Mouse (Mus musculus): ENCODE measurements at regions not wholly inside any gene's neighbourhood (a gene's known extent, or its start where the extent isn't known, plus 50 kb on each side); places are given as distances from the start of the nearest gene placed in this dataset.
A peak's percentile ranks its signal among the peaks of the same experiment; 100 is the strongest.

DNA sequence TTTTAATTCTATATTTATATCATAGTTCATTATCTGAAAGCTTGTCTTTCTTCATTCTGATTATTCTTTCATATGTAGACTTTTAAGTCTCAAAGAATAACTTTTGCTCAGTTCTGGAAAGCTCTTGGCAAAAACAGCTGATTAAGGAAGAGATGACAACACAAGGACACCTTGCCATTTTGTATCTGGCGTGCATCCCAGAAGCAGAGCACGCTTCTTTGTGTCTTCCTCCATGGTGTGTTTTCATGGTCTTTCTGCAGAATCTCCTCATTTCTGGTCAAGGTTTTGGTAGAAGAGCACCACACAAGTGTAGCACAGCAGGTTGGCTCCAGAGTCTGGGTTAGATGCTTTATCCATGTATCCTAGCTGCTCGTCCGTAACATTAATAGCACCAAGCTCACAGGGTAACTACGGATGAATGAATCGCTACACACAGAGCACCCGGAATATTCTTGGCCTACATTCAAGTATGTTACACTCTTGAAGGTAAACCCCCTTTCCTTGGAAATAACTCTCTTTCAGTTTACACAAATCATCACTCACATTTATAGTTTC, 148.9 kb upstream of the Ddhd1 start:
- no peak for DNase-seq (ENCODE audit: low read depth, low spot score)

- no peak for DNase-seq (ENCODE audit: low read depth, low spot score)
Measured at GRCm38 (mm10) chr14:45807767-45808166, 149.8 kb upstream of the Ddhd1 start.

GRCm38 (mm10) chr14:45809491-45809890, 151.5 kb upstream of the Ddhd1 start:
- DNase-seq (ENCODE audit: low read depth, low spot score): no peak

DNA sequence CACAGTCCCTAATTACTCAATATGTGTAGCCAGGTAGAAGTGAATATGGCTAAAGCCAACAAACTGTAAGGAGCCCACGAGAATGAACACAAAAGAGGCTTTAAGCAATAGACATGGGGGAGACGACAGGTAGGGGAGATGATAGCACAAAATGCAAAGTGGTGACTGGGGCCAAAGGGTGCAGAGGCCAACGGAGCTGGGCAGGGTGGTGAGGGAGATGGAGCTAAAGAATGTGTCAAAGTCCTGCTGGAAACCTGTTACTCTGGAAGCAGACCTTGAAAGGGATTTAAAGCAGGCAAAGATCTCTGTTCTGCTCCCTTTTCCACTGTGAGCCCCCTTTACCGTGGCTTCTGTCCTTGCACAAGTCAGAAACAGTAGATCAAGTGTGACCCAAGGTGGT, 152.2 kb upstream of the Ddhd1 start:
- no peak for DNase-seq (ENCODE audit: low read depth, low spot score)

DNA sequence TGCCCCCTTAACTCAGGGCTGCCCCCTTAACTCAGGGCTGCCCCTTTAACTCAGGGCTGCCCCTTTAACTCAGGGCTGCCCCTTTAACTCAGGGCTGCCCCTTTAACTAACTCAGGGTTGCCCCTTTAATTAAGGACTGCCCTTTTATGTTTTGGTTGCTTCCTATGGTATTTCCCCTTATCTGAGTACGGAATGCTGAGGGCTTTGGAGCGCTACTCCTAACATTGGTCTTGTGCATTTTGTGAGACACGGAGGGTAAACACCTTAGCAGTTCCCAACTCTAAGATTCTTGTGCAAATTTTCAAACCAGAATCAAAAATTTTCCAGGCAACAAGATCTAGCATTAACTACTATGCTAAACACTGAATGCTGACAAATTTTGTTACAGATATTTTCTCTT, 152.7 kb upstream of the Ddhd1 start:
- DNase-seq (ENCODE audit: low read depth, low spot score): no peak

DNA sequence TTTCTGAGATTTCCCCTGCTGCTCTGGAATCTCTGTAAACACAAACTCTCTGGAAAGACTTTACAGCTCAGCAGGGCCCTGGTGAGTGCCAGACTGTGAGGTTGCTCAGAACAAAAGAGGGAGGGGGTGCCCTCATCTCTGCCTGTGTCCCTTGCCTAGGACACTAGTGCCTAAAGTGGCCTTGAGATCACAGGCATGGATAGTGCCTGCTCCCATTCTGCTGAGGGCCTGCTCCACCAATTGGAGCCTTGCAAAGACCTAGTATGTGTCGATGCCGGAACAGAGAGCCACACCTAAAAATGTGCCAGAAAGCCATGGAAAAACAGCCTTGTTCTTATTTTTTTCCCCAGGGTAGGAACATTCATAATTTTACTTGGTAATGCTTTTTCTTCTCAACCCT, 157.7 kb upstream of the Ddhd1 start:
- peak; percentile 26 for DNase-seq (ENCODE audit: low read depth, low spot score)

DNA sequence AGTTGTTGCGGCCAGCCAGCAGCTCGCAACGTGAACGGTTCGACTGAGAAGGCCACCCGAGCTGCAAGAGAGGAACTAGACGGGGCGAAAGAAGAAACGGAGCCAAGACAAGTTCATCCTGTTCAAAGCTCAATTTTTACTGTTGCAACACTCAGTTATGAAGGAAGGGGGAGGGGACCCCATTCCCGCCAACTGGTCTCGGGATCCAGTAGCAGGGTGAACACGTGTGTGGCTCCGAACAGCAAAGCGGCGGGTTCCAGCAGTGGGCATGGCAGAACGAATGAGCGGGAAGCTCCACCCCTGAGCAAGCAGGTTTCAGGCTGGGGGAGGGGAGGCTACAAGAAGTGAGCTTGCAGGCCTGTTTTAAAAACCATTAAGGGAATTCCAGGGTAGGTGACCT, 158.7 kb upstream of the Ddhd1 start:
- peak; percentile 24 for DNase-seq (ENCODE audit: low read depth, low spot score)

DNA sequence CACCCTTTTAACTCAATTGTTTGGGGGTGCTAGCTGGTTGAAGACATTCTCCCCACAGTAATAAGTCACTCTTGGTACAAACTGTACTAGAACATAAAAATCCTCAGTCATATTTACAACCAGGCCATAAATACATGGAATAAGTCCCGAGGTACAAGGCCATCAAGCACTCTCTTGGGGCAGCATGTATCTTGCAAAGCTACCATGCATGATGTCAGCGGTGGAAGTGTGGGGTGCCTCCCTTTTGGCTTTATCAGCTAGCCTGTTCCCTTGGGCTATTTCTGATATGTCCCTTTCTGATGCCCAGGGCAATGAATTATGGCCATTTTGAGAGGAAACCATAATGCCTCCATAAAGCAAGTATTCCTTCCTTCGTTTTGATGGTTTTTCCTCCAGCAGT, 159.8 kb upstream of the Ddhd1 start:
- no peak for DNase-seq (ENCODE audit: low read depth, low spot score)

- DNase-seq (ENCODE audit: low read depth, low spot score): no peak
Measured at GRCm38 (mm10) chr14:45824601-45825000, 166.7 kb upstream of the Ddhd1 start.

DNA sequence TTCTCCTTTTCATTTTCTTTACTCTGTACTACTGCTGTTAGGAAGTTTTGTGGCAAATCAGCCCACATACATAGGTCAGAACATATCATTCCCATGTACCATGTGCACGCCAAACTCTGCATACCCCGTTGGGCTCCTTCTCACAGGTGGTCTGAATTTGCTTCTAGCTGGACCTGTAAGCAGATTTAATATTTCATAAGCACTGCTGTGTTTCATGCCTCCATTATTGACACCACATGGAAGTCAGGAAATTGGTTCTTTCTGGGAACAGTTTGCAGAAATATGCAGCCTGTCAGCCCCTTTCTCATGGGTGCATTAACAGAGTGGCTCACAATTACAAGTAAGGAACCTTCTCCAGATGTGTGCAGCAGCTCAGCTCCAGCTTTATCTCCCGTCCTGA, 168.1 kb upstream of the Ddhd1 start:
- DNase-seq (ENCODE audit: low read depth, low spot score): no peak

DNA sequence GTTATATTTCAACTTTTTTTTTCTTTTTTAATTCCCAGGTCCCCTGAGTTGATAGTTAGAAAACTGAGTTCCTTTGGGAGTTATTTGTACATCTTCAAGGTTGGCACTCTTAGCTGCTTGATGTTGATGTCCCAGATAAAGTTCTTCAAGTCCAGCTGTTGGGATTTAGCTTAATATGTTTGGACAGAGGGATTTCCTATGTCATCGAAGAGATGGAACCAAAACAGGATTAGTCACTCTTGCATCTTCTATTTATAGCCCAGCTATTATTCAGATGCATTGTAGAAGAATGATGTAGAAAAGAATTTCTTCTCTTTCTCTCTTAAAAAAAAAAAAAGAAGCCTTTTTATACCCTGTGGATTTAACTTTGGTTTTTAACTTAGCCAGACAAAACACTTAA, 169.2 kb upstream of the Ddhd1 start:
- DNase-seq (ENCODE audit: low read depth, low spot score): no peak

GRCm38 (mm10) chr14:45830457-45830856, 172.5 kb upstream of the Ddhd1 start:
- no peak for DNase-seq (ENCODE audit: low read depth, low spot score)

- DNase-seq (ENCODE audit: low read depth, low spot score): peak; percentile 8
Measured at GRCm38 (mm10) chr14:45837039-45837438, 179.1 kb upstream of the Ddhd1 start.

- DNase-seq (ENCODE audit: low read depth, low spot score): no peak
Measured at GRCm38 (mm10) chr14:45843829-45844228, 185.9 kb upstream of the Ddhd1 start.

- peak; percentile 13 for DNase-seq (ENCODE audit: low read depth, low spot score)
Measured at GRCm38 (mm10) chr14:45850588-45850987, 192.6 kb upstream of the Ddhd1 start.

GRCm38 (mm10) chr14:45878428-45878827, 220.5 kb upstream of the Ddhd1 start:
- peak; percentile 50 for DNase-seq (ENCODE audit: low read depth, low spot score)

DNA sequence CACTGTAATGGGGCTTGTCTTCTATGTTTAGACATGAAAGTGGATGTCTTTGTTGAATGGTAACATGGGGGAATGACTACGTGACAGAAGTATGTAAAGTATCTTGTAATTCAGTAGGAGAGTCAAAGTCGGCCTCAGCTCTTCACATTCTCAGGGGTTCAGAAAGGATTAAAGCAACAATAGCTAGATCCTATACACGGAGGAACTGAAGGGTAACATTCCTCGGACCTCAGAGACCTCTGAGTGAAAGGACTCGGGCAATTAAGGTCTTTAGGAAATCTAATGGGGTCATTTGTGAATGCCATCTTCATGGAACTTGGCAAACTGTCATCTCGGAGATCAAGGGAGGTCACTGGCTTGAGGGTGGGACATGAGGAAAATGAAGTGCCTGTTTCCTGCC, 262.8 kb upstream of the Ddhd1 start:
- no peak for DNase-seq (ENCODE audit: low read depth, low spot score)

DNA sequence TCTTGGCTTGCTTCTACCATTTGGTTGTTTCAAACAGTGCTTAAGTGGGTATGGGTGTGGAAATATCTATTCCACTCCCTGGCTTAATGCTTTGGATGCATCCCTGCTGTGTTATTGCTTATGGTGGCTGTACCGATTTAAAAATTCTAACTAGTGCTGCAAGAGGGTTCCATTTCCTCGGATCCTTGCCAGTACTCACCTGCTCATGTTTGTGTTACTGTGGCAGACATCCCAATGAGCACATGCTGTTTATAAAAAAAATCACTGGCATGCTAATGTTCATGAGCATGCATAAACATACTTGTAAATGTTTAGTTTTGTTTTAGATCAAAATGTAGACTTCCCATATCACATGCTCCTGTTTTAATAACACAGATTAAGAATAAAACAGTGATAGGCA, 285.6 kb upstream of the Ddhd1 start:
- no peak for DNase-seq (ENCODE audit: low read depth, low spot score)

GRCm38 (mm10) chr14:45944101-45944500, 286.2 kb upstream of the Ddhd1 start:
- no peak for DNase-seq (ENCODE audit: low read depth, low spot score)

- DNase-seq (ENCODE audit: low read depth, low spot score): no peak
Measured at GRCm38 (mm10) chr14:45944506-45944905, 286.6 kb upstream of the Ddhd1 start.

DNA sequence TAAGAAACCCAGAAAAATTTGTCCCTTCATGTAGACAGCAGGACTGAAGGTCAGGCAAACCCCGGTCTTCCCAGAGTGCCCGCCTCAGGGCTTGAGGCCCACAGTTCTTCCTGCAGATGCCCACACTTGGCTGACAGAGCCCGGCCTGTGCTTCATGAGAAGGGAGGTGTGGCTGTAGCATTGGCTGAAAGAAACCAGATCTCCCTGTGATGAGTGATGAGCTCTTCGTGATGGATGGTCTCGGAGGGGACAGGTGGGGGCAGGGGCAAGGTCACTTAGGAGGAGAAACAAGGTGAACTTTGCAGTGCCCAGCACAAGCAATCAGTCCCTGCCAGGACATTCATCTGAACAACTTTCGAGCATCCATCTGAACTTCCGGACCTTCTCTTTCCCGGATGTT, 298.7 kb upstream of the Ddhd1 start:
- DNase-seq (ENCODE audit: low read depth, low spot score): no peak

DNA sequence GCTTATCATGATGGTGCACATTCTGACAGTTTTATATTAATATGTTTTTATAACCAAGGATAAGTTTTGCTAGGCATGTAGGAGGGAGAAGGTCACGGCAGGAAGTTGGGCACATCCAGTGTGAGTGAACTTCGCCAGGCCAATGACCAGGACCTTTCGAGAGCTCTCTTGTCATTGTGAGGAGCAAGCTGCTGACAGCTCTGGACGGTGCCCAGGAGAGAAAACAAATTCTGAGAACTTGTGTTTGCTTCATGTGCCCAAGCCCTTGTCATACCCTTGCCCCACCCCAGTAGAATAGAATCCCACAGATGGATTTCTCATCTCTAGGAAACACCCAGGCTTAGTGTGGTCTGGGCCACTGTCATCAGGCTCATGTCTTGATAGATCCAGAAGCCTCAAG, 304.5 kb upstream of the Ddhd1 start:
- DNase-seq (ENCODE audit: low read depth, low spot score): no peak

DNA sequence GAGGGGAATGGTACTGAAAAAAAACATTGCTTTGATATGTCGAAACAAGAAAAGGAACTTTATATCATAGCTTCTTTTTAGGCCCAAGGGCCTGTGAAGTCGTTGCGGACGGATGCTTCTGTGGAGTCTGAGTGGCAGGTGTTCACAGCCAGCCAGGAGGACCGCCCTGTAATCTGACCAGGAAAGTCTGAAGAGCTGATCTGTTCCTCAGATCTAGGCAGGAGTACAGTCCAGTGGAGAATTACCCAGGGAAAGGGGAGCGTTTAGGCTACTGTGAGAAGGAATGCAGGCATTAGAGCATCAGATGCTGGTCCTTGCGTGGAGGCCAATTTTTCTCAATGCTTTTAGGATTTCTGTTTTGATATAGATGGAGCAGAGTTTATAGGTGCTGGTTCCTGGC, 306.1 kb upstream of the Ddhd1 start:
- DNase-seq (ENCODE audit: low read depth, low spot score): no peak

DNA sequence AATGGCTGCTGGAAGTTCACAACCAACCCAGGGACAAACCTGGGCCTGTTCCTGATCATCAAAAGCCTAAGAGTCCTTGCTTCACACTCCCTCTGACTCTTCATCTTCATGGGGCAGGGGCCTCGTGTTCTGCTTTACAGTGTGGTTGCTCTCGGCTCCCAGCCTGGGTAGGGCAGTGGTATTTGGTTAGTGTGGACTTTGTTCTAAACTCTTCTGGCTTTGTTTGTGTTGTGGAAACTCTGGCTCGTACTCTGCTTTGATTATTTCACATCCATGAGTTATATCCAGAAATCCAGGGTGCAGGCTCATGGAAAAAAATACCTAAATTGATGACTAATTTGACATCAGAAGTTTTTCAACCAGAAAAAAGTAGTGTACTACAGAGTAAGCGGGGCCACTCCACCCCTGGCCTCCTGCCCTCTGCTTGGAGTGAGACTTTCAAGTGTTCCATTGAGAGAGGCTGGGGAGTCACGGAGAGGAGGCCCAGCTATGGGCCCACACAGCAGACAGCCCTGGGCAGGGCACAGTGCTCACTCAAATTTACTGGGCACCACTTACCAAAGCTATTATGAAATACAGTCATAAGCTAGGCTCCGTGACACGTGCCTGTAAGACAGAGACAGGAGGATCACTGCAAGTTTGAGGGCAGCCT, 325.4 kb upstream of the Ddhd1 start:
- no peak for DNase-seq (ENCODE audit: low read depth, low spot score)

Measured in R1 (cell line).